Mouse (Mus musculus) left cerebral cortex, postnatal 10 days (tissue): ENCODE results near the gene Mettl14. TPM values are rescaled to one million over a fixed set of nuclear protein-coding genes. Genes with fewer than 3 reads are reported as not detected.

Source experiments
- DNase-seq, 2 experiments: peaks; one replicate each; pipeline ENCODE4 v3.0.0; 2021 to 2022; ENCODE audit warnings: low spot score in 2 of 2, mixed read lengths in 1 of 2; ENCODE audit errors: extremely low spot score in 1 of 2
- intact Hi-C: fragments of 180-260 bp; cut with DNase I; formaldehyde crosslinking; loops from one replicate; pipeline ENCODE4 v1.15.1; 2025
- total RNA-seq, 2 experiments: library from RNA; stranded (reverse); gene quantifications; 2 replicates each; pipeline ENCODE4 v1.2.3; 2021

Mettl14 gene
- total RNA-seq, 2 experiments from 2014 or later: 12.3 to 12.5 TPM

- no peak for DNase-seq
- intact Hi-C loops: no loop called here
These were observed 53.4 kb downstream of the Mettl14 start for GRCm38 (mm10) chr3:123332330-123333054.

- DNase-seq: no peak
- intact Hi-C loops: no loop called here
These were observed 55.7 kb downstream of the Mettl14 start for GRCm38 (mm10) chr3:123330221-123330620.

GRCm38 (mm10) chr3:123329251-123329650 lies 56.7 kb downstream of the Mettl14 start:
- DNase-seq: peak in 1 of 2 experiments; percentile 47
- intact Hi-C loops: no loop called here

GRCm38 (mm10) chr3:123324326-123324725 lies 61.6 kb downstream of the Mettl14 start:
- DNase-seq: no peak
- intact Hi-C loops: loop anchor here (2.0 kb wide), 1 partner anchor 156 kb away; no protein-coding TSS in a partner anchor

- DNase-seq: peak in 1 of 2 experiments; percentile 46
- intact Hi-C loops: loop anchor here (2.0 kb wide), 2 partner anchors 85 to 159 kb away; partner anchors contain the start of gene Synpo2
These were observed 63.8 kb downstream of the Mettl14 start for GRCm38 (mm10) chr3:123322147-123322546.

GRCm38 (mm10) chr3:123321612-123322011 lies 64.3 kb downstream of the Mettl14 start:
- DNase-seq: no peak
- intact Hi-C loops: loop anchor here (2.0 kb wide), 2 partner anchors 85 to 159 kb away; partner anchors contain the start of gene Synpo2

GRCm38 (mm10) chr3:123320341-123320740 lies 65.6 kb downstream of the Mettl14 start:
- intact Hi-C loops: no loop called here
- no peak for DNase-seq

Other genes with a start within 250 kb of the Mettl14 start
- 1 to 10 TPM; 1.4 to 2.7 TPM for gene Synpo2, start 150.0 kb downstream of the Mettl14 start, total RNA-seq
- gene Sec24d, start 118.7 kb downstream of the Mettl14 start, total RNA-seq: 10 to 100 TPM; 15.5 to 16.3 TPM
- 10 to 100 TPM; 21.7 to 27.8 TPM for gene Prss12, start 60.8 kb upstream of the Mettl14 start, total RNA-seq